Mouse (Mus musculus) hematopoietic stem cell, adult 5-6 weeks (primary cell): Measurements from ENCODE around the gene Npepps. TPM values are rescaled to one million over a fixed set of nuclear protein-coding genes. Genes with fewer than 3 reads are reported as not detected.
A peak's percentile ranks its signal among the peaks of the same experiment; 100 is the strongest.
"Not testable (repeated sequence)": the region's sequence is repeated elsewhere in the genome, so short reads cannot be mapped to it uniquely, and the experiment has no call there.

Source experiments
- ATAC-seq, 2 experiments: fragments of 125-278 bp in 1 of 2; replicated peaks in 1 of 2; 2 replicates each; pipeline ENCODE4 v1.8.0; 2016 to 2017; ENCODE audit warnings: inconsistent platforms in 2 of 2, mild to moderate bottlenecking in 2 of 2, moderate number of reproducible peaks in 2 of 2, low read depth in 1 of 2, moderate TSS enrichment in 1 of 2; ENCODE audit not compliant: low FRiP score in 2 of 2, poor library complexity in 2 of 2, severe bottlenecking in 2 of 2, insufficient read depth in 1 of 2, low TSS enrichment in 1 of 2
- total RNA-seq: library from RNA; stranded (forward); fragments of 172-1452, 232-1000 nt; gene quantifications from 2 replicates; pipeline ENCODE4 v1.2.3, GENCODE M21; 2017

Gene Npepps
- total RNA-seq, 1 experiment from 2014 or later, result 33.1 TPM

DNA sequence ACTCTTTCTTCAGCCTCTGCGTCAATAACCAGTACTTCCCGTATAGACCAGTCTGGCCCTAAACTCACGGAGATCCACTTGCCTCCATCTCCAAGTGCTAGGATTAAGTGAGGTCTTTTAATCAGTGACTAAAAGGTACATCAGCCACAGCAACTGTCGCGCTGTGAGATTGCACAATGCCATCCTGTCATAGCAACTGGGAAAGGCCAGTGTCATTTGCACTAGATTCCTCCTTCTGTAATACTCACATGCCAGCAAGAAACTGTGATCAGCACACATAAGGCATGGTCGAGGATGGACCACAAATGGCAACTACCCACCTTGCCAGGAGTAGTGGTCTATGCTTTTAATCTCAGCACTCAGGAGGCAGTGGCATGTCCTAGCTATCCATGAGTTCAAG, 80.9 kb downstream of the Npepps start:
- no peak for ATAC-seq

DNA sequence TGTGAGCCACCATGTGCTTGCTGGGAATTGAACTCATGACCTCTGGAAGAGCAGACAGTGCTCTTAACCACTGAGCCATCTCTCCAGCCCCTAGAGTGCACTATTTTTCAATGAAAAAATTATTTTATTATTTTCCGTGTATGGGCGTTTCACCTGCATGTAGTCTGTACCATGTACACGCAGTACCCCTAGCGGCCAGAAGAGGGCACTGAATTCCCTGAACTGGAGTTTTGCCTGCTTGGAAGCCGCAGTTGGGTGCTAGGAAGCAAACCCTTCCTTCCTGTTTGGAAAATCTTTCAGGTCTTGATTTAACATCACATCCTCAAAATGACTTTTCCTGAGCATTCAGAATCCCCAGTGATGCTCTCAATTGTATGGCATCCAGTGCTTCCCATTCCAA, 81.8 kb downstream of the Npepps start:
- peak; percentile 56 to 58; a peak in 3 of 4 replicates for ATAC-seq

GRCm38 (mm10) chr11:97197021-97197420, 83.4 kb downstream of the Npepps start:
- no peak for ATAC-seq

- ATAC-seq, result no peak
Observed at GRCm38 (mm10) chr11:97196541-97196940, 83.9 kb downstream of the Npepps start.

DNA sequence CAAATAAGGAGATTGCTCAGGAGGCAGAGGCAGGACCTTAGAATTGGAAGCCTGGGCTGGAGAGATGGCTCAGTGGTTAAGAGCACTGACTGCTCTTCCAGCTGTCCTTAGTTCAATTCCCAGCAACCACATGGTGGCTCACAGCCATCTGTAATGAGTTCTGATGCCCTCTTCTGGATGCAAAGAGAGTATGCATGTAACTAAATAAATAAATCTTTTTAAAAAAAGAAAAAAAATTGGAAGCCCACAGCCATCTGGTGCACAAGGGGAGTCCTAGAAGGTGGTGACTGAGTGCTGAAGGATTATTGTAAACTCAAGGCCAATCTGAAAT, 87.9 kb downstream of the Npepps start:
- ATAC-seq, result no peak

- ATAC-seq, result no peak
Observed at GRCm38 (mm10) chr11:97191915-97192620, 88.4 kb downstream of the Npepps start.

- no peak for ATAC-seq
Observed at GRCm38 (mm10) chr11:97190992-97191391, 89.4 kb downstream of the Npepps start.

- not testable (repeated sequence) for ATAC-seq
Observed at GRCm38 (mm10) chr11:97189645-97190044, 90.8 kb downstream of the Npepps start.

DNA sequence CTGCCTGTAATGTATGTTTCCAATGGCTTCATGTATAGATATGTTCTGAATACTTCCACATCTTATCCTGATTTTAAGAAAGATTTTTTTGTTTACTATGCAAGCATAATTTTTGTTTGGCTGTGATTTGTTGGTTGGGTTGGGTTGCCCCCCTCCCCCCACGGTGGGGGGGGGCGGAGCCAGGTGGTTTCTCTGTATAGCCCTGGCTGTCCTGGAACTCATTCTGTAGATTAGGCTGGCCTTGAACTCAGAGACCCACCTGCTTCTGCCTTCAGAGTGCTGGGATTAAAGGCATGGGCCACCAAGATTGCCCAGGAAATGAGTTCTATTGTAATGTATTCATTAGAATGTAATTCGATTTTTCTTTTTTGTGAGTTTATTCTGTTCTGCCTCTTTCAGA, 91.2 kb downstream of the Npepps start:
- no peak for ATAC-seq

DNA sequence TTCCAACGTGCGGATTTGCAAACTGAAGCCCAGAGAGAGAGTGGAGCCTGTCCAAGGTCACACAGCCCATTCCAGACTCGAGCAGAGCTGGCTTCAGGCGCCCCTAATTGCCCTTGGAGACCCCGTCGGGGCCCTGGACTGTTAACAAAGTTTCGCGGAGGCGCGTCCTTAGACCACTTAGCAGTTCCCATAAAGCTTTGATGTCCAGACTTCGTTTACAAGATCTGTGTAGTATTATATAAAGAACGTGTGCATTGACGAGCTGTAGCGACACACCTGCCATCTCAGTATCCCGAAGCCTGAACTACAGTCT, 91.8 kb downstream of the Npepps start:
- ATAC-seq, result no peak

DNA sequence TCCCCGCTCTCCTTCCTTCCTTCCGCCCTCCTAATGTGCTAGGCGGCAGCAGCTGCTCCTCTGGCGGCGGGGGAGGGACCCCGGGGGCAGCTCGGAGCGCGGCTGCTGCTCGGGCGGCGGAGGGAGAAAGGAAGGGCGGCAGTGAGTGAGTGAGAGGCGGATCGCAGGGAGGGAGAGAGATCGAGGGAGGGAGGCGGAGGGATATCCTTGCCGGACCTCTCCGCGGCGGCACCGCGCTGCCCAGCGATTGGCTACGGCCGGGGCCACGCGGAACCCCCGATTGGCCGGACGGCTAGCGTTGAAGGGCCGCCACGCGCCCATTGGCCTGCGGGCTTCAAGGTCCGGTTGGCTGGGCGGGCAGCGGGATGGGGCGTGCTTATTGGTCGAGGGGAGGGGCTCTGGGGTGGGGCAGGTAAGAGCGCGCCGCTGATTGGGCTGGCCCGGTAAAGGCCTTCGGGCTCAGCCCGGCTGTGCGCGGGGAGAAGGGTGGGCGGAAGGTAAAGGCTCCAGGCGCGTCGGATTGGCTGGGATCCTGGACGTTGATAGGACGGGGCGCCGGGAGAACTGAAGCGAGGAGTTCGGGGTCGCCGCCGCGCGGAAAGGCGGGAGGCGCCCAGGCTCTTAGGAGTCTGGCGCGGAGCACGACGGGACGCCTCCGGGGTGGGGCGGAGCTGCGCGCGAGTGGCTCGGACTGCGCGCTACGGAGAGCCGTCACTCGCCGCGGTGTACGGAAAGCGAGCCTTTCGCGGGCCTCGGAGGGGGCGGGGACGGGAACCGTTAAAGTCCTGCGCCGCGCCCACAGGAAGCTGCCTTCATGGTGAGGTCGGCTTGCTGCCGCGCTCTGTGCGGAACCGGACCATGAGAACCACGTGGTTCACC, 92.4 kb downstream of the Npepps start, which contains the start of gene Kpnb1:
Gene Kpnb1 (minus strand): TSS at position 118 of the 879 bp plus-strand sequence.
- peak; percentile 78 to 82 for ATAC-seq

GRCm38 (mm10) chr11:97186947-97187763, 93.3 kb downstream of the Npepps start:
- peak; percentile 76 for ATAC-seq

DNA sequence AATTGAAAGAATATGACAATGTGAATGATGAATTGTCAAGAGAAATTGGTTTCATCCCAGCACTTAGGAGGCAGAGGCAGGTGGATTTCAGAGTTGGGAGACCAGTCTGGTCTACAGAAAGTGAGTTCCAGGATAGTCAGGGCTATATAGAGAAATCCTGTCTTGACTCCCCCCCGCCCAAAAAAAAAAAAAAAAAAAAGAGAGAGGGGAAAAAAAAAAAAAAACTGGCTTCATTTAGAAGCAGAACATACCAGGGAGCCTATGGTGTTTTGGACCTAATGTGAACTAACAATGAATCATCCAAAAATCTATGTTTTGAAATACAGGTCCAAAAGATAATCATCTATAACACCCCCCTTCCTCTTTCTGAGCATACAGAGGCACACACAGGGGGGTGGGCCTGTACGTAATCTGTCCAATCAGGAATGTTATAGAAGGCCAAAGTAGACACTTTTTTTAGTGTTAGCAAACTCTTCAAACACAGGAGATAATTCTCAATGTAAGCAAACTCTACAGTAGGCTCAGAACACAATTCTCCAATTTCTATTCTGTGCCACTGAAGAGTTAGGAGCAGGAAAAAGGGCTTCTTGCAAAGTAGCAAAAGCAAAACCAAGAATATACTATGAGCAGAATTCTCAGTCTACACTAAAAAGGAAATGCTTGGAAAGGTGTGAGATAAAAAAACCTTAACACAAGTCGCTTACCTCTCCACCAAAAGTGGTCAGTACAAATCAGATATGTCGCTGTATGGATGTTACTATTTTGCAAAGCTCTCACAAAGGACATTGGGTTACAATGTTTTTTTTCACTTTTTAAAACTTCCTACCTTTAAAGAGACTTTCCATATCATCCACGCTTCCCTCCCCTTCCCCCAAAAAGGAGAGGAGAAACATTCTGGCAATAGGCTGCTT, 94.5 kb downstream of the Npepps start:
- ATAC-seq, result no peak

DNA sequence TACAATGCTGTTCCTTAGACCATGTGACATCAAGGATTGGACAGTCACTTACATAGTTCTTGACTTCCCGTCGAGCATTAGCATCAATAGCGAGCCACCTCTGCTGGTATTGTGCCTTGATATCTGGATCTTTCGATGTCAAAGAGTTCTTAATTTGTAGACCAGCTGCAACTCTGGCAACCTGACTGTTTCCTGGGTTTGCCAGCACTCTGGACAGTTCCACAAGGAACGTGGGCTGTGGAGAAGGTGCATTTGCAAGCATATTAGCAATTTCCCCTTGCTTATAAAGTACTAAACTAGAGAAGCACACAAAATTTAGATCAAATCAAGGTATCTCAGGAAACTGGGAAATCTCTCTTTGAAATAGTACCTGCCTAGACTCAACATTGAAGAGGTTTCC, 95.6 kb downstream of the Npepps start:
- ATAC-seq, result no peak

DNA sequence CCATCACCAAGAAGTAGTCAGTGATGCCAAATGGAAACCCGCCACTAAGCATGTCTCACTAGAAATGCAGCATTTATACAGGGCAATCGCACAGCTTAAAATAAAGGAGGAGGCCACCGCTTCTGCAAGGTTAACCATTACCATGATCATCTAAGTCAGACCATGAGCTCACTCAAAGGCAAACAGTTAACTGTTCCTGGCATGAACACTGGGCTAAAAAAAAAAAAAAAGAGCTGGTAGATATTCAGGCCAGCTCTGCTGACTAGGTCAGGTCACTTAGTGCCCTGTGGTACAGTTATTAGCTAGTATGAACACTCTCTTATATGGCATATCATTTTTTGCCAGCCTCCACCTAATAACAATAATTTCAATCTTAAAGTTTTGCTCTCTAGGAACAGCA, 98.0 kb downstream of the Npepps start:
- no peak for ATAC-seq

GRCm38 (mm10) chr11:97181061-97181460, 99.4 kb downstream of the Npepps start:
- ATAC-seq, result no peak

- no peak for ATAC-seq
Observed at GRCm38 (mm10) chr11:97178198-97178597, 102.2 kb downstream of the Npepps start.
